Mouse (Mus musculus) adrenal gland, adult 18-20 months (tissue): ENCODE measurements around the gene Vamp1. TPM values are rescaled to one million over a fixed set of nuclear protein-coding genes. Genes with fewer than 3 reads are reported as not detected.

Source experiments
- DNase-seq, 2 experiments: peaks; one replicate each; pipeline ENCODE4 v3.0.0; 2021 to 2022; ENCODE audit warnings: low spot score in 2 of 2
- microRNA-seq, 2 experiments: library from miRNA; unstranded; fragments of <30 nt; microRNA quantifications; one replicate each; pipeline ENCODE4 v1.2.0; 2021; ENCODE audit warnings: borderline number of aligned reads in 2 of 2
- total RNA-seq, 2 experiments: library from RNA; stranded (reverse); gene quantifications; 1 replicate in 1 of 2; 2 replicates in 1 of 2; pipeline ENCODE4 v1.2.3; 2021

Vamp1 gene
- total RNA-seq, 2 experiments from 2014 or later, result 33.5 to 39.1 TPM

DNA sequence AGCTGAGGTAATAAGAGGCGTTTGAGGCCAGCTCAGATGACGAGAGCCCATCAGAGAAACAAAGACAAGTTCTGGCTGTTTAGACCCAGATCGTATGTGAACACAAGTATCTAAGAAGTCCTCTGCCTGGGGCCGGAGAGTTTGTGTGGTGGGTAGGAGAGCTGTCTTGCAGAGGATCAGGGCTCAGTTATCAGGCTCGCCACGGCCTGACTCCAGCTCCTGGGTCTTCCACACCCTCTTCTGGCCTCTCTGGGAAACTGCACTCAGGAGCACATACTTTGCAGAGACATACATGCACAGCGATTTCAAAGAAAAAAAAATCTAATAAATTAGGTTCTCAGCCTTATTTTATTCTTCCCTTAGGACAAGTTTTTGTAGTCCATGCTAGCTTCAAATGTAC lies 69.4 kb downstream of the Vamp1 start:
- DNase-seq, result no peak

GRCm38 (mm10) chr6:125285890-125286289 lies 70.5 kb downstream of the Vamp1 start, which contains the start of gene Tuba3a:
Gene Tuba3a (minus strand): TSS chr6:125286042.
- no peak for DNase-seq

GRCm38 (mm10) chr6:125286944-125287343 lies 71.6 kb downstream of the Vamp1 start:
- no peak for DNase-seq

DNA sequence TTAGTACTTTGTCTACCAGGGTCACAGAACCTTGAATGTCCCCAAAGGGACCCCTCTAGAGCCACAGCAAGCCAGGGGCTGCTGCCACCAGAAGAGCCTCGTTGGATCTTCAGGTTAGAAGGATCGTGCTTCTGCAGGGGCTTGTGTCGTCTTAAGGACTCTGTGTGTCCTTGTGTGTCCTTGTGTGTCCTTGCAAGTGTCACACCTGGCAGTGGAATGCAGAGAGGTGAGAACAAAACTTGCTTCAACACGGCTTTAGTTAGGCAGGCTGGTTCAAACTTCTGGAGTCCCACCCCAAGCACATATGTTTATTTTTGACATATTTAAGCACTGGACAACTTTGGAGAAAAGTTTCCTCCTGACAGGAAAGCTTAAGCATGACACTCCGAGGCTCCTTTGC lies 73.4 kb downstream of the Vamp1 start:
- no peak for DNase-seq

GRCm38 (mm10) chr6:125291329-125291728 lies 76.0 kb downstream of the Vamp1 start:
- DNase-seq, result no peak

GRCm38 (mm10) chr6:125292256-125292655 lies 76.9 kb downstream of the Vamp1 start:
- no peak for DNase-seq

GRCm38 (mm10) chr6:125294049-125294448 lies 78.7 kb downstream of the Vamp1 start:
- no peak for DNase-seq

Small RNA genes lying within 50 kb of the gene (microRNA-seq; reads per million reads assigned to microRNA genes)
- gene Mir3098 (0.95 to 3.1 reads per million in 2 experiments), gene Mir8113 (0 reads per million in 2 experiments)

Other genes starting within 250 kb of the Vamp1 start
- 1 to 10 TPM; 1.6 to 3.0 TPM for gene Pianp, start 218.9 kb upstream of the Vamp1 start, total RNA-seq
- gene Zfp384, start 206.4 kb upstream of the Vamp1 start, total RNA-seq, result 10 to 100 TPM; 56.0 to 56.1 TPM
- 10 to 100 TPM; 45.3 to 53.4 TPM for gene Ing4, start 175.8 kb upstream of the Vamp1 start, total RNA-seq
- 1 to 10 TPM; 7.8 to 9.6 TPM for gene Acrbp, start 165.9 kb upstream of the Vamp1 start, total RNA-seq
- gene Lpar5, start 147.6 kb upstream of the Vamp1 start, total RNA-seq, result under 1 TPM; 0.40 to 0.93 TPM
- gene Chd4, start 119.6 kb upstream of the Vamp1 start, total RNA-seq, result 100 to 1,000 TPM; 150 to 190 TPM
- gene Nop2, start 83.6 kb upstream of the Vamp1 start, total RNA-seq, result 10 to 100 TPM; 51.6 to 61.3 TPM
- 10 to 100 TPM; 19.4 to 20.4 TPM for gene Iffo1, start 70.3 kb upstream of the Vamp1 start, total RNA-seq
- 1,000 to 10,000 TPM; 2,223 to 4,104 TPM for gene Gapdh, start 49.1 kb upstream of the Vamp1 start, total RNA-seq
- 10 to 100 TPM; 15.3 to 17.1 TPM for gene Ncapd2, start 23.9 kb upstream of the Vamp1 start, total RNA-seq
- gene Mrpl51, start 23.8 kb upstream of the Vamp1 start, total RNA-seq, result 100 to 1,000 TPM; 161 to 206 TPM
- gene Tapbpl, start 16.3 kb downstream of the Vamp1 start, total RNA-seq, result 10 to 100 TPM; 10.9 to 19.5 TPM
- gene Cd27, start 21.5 kb downstream of the Vamp1 start, total RNA-seq, result under 1 TPM; 0.38 to 0.46 TPM
- gene Tuba3a, start 70.5 kb downstream of the Vamp1 start, total RNA-seq, result not detected
- 10 to 100 TPM; 56.6 to 78.9 TPM for gene Ltbr, start 98.3 kb downstream of the Vamp1 start, total RNA-seq
- 1 to 10 TPM; 1.3 to 1.7 TPM for gene Scnn1a, start 105.1 kb downstream of the Vamp1 start, total RNA-seq
- 100 to 1,000 TPM; 185 to 291 TPM for gene Tnfrsf1a, start 133.8 kb downstream of the Vamp1 start, total RNA-seq
- gene Plekhg6, start 165.2 kb downstream of the Vamp1 start, total RNA-seq, result under 1 TPM in 1 of 2 experiments, not detected in 1; 0.13 TPM